Mouse (Mus musculus): ENCODE results near the gene Tbc1d10c. TPM values are rescaled to one million over a fixed set of nuclear protein-coding genes. Genes with fewer than 3 reads are reported as not detected.
A peak's percentile ranks its signal among the peaks of the same experiment; 100 is the strongest.

The Tbc1d10c gene
- 1 to 10 TPM; 1.0 to 1.1 TPM for total RNA-seq (2021)
- long read RNA-seq, experiment 1 = 0 reads
- long read RNA-seq, experiment 2, partial matches to known transcripts = 0 of 1 reads
- long read RNA-seq, experiment 2, other reads (novel, unspliced or antisense) = 1 of 1 reads

DNA sequence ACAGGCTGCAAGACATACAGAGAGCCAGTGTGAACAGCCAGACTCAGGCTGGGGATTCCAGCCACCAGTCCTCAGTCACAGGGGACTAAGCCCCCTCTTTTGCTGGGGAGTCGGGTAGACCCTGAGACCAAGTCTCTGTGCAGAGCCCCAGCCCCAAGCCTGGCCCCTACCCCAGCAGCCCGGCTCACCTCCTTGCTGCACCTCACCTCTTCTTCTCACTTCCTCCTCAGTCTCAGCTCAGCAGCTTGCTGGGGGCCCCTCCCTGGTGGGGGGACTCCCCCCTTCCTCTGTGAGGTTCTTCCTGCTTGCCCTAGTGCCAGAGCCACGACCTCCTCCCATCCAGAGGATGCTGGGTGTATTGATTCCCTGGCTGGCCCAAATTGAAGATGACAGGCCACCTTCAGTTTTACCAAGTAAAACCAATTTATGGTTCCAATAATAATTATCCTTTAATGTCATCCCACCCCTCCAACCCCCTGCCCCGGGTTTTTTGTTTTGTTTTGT lies at the start of gene Tbc1d10c:
Gene Tbc1d10c (minus strand): TSS at position 454 of the 504 bp plus-strand sequence.
- no peak for DNase-seq (ENCODE audit: low spot score in 2 of 2)

DNA sequence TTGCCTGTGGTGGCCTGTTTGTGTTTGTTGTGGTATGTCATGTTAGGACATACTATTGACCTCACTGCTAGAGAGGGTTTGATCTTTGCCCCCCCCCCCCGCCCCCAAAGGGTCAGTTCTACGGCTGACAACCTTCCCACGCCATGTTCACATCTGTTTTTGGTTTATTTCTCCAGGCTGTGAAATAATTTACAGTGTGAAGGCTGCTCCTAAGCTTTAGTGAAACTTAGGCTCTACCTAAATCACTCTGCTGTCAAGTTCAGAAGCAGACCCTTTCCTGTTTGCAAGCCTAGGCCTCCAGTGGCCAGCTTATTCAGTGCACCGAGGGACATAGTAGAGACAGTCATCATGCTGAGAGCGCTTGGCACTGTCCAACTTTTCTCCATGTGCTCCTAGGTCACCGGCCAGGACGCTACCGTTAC lies 49.2 kb upstream of the Tbc1d10c start:
- DNase-seq (ENCODE audit: low spot score in 2 of 2) = no peak

DNA sequence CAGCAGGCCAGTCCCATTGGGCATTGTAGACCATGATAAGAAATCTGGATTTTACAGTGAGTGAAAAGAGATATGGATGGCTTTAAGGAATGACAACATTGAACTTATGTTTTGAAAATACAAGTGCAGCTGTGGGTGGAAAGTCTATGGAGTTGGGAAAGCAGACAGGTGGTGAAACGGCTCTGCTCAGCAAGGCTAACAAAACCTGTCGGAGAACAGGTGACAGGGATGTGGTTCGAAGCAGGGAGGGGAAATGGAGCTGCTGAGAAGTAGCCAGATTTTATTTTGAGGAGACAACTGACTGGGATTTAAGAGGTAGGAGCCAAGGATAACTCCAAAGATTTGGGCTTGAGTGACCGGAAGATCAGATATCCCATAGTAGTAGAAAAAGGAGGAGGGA lies 43.5 kb upstream of the Tbc1d10c start:
- no peak for DNase-seq (ENCODE audit: low spot score in 2 of 2)

DNA sequence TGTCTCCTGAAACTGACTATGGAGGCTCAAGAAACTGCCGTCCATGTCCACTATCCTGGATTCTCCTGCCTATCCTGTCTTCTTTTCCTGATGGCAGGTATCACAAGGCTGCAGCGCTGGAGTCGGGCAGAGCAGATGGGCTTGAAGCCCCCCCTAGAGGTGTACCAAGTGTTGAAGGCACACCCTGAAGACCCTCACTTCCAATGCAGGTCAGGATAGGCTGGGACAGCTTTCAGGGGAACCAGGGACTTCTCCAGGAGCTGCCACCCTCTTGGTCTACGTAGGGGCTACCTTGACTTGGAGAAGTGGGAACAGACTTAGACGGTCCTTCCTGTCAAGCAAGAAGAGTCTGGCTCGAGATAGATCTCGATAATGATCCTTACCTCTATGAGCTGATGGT lies 41.6 kb upstream of the Tbc1d10c start:
- DNase-seq (ENCODE audit: low spot score in 2 of 2) = no peak

DNA sequence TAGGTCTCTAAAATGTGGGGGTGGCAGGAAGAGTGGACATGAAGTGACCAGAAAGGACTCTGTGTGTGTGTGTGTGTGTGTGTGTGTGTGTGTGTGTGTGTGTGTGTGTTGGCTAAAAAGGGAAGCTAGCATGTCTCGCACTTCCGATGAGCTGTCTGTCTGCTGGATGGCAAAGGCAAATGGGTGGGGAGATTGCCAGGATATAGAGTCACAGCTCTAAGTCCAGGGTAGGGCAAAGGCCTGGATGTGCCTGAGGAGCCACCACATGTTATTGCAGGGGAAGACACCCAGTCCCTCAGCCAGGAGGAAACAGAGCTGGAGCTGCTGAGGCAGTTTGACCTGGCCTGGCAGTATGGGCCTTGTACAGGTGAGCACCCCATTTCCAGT lies 41.1 kb upstream of the Tbc1d10c start:
- no peak for DNase-seq (ENCODE audit: low spot score in 2 of 2)

DNA sequence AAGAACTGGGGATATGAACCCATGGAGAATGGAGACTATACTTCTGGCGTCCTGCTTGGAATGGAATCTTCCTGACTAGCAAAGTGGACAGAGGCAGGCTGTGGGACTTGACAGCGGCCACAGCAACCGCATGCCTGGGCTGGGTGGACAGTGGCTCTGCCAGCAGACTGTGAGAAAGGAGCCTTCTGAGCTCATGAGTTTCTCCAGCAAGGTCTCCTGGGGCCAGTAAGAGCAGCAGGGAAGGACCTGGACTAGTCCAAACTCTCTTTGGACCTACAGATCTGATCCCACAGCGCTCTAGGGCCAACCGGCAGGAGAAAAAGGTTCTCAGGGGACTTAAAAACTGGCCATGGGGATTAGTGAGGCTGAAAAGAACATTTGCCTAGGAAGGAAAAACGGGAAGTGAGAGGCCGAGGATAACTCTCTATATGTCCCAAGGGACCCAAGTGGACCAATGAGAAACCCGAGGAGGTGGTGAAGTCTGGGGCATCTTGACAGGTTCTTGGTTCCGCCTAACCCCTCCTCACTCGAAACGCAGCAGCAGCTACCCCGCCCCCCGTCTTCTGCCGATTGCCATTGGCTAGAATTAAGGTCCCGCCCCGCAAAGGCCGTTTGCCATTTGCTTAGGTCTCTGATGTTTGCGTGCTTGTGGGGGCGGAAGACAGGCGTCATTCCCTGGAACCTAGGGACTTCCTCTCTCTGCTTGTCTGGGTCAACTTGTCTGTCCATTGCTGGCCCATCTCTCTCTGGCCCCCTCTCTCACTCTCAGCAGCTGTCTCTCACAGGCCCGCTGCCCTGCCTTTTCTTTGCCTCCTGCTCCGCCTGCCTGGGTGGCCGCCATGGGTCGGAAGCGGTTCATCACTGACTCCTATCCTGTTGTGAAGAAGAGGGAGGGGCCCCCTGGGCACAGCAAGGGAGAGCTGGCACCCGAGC lies 40.4 kb upstream of the Tbc1d10c start, which contains the start of gene Pold4:
Gene Pold4 (plus strand): TSS at position 647 of the 933 bp plus-strand sequence.
- DNase-seq (ENCODE audit: low spot score in 2 of 2) = peak; percentile 98

DNA sequence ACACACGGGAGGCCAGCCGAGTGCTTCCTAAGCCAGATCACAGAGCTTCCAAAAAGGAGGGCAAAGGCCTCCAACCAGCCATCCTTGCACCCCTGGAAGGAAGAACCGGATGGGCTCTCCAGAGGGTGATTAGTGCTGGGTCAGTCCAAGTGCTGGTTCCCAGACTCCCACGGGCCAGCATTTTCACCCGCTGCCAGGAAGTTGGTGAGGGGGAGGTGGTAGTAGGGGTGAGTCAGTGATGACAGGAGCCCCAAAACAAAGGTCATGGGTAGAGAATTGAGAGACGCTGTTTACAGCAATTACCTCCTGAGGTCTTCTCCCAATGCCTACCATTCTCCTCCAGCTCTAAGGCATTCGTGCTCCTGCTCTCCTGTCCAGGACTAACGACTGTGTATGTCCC lies 39.3 kb upstream of the Tbc1d10c start:
- DNase-seq (ENCODE audit: low spot score in 2 of 2) = no peak

DNA sequence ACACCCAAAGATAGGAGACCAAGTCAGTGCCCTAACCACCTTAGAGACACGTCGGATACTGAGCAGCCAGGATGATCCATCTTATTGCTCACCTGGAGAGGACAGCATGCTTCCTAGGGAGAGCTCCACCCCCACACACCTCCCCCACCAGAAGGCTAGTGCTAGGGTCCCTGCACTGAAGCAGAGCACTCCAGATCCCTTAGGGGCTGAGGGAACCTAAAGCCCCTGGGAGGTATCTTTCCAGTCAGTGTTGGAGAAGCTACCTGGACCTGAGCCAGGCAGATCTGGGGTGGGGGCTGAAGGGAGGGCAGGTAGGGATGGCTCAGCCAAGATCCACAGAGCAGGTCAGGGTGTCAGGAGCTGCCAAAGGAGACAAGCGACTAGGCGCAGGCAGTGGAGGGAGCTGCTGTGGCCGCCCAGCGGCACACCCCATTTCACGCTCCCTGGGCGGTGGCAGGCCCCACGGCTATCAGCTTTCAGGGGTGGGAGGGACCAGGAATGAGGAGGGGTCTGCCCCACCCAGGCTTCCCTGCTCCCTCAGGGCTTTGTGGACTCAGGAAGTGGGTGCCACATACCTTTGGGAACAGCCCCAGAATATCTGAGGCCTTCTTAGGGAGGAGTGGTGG lies 38.5 kb upstream of the Tbc1d10c start:
- no peak for DNase-seq (ENCODE audit: low spot score in 2 of 2)

DNA sequence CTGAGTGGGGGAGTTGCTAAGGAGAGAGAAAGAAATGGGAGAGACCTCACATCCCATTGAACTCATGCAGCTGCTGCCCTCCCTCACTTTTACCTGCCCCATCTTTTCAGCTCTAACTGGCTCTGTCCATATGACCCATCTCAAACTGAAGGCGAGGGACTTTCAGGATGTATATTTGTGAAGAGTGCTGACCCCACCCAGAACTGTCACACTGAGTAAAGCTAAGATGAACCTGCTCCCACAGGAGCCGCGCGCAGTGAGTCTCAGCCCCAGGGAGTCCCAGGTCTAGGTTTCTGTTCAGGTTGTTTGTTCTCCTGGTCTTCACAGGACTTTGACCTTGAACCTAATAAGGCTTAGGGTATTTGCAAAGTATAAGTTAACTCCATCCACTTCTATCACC lies 37.8 kb upstream of the Tbc1d10c start:
- DNase-seq (ENCODE audit: low spot score in 2 of 2) = no peak

DNA sequence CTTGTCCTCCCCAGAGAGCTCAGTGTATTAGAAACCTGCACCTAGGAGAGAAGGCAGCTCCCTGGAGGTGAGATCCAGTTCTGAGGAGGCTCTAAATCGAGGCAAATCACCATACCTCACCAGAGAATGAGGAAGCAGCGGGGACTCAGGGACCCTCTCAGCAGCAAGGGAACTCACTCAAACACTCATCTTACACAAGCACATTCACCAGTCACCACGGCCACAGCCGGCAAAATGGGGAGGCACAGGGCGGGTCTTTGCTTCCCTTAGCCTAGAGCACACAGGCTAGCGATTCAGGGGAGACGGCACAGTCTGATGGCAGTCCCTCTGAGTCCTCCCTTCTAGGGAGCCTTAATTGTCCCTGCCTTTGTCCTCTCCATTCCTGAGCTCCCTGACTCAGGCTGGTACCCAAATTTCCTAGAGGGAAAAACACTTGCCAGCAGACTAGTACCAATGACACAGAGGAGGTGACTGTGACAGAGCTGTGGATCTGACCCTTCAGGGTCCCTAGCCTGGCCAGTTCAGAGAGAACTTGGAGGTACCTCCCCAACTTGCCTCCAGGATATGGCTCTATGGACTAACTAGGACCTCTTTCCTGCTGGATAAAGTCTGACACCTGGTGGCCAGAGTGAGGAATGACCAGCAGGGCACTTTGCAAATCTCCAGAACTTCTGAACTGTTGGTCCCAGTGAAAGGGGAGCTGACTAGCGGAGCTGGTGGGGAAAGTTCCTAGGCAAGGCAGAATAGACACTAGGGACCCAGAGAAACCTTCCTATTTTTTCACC lies 37.0 kb upstream of the Tbc1d10c start:
- peak; percentile 75 for DNase-seq (ENCODE audit: low spot score in 2 of 2)

DNA sequence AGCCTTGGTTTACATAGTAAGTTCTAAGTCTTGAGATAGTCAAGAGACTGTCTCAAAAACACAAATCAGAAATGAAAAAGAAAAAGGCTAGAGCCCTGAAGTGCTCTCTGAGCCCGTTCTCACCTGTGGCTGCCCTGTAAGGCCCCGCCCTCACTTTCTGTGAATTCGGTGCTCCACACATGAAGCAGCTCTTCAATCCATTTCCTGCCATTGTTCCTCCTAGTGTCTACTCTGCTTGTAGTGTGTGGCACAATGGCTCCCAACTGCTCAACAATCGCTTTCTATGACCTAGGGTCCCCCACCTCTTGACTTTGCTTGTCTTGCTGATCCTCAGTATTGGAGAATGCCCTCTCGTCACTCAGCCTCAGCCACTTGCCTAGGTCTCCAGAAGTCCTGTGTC lies 36.4 kb upstream of the Tbc1d10c start:
- DNase-seq (ENCODE audit: low spot score in 2 of 2) = no peak

DNA sequence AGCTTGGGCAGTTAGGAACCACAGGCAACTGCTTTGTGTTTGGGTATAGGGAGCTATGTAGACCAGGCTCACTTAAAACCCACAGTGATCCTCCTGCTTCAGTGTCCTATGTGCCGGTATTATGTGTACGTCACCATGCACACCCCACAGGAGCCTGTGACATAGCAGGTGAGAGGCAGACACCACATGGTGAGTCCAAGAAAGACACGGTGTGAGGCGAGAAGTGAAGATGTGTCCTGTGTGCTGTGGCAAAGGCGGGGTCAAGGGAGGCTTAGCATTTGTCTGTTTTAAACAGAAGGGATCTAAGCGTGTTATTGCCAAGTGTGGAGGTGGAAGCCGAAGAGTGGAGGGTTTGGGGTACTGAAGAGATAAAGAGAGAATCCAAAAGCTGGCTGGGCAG lies 35.7 kb upstream of the Tbc1d10c start:
- DNase-seq (ENCODE audit: low spot score in 2 of 2) = no peak

DNA sequence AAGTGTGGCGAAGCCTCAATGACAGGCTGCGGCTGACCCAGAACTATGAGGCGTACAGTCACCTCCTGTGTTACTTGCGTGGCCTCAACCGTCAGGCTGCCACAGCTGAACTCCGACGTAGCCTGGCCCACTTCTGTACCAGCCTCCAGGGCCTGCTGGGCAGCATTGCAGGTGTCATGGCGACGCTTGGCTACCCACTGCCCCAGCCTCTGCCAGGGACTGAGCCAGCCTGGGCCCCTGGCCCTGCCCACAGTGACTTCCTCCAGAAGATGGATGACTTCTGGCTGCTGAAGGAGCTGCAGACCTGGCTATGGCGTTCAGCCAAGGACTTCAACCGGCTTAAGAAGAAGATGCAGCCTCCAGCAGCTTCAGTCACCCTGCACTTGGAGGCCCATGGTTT lies 31.1 kb upstream of the Tbc1d10c start:
- DNase-seq (ENCODE audit: low spot score in 2 of 2) = no peak

DNA sequence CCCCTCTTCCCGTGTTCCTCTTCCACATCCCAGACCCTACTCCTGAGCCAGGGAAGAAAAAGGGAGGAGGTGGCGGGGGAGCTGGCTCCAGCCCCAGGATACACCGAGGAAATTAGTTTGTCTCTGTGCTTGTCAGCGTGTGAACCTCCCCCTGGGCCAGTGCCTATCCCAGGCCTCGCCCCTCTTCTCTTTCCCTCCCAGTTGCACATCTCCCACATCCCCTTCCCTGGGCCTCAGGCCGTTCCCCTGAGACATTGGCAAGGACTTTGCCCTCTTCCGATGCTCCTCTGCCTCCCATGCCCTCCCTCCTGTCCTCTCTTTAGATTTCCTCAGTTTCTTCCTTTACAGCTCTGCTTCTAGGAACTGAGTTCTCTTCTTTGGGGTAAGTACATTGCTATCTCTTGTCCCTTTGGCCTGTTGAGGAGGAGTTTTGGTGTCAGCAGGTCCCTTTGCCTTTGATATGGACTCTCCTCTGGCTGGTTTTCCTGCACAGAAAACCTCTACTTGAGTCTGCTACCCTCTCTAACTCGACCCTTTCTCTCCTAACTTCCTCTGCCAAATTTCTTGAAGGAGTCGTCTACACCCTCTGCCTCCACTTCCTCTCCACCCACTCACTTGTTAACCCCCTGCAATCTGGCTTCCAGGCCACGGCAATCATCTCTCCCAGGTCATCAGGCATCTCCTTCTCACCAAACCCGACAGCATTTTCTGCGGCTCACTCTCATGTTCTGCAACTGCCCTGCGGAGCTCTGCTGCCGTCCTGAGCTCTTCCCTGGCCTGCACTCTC lies 30.1 kb upstream of the Tbc1d10c start:
- DNase-seq (ENCODE audit: low spot score in 2 of 2) = no peak

DNA sequence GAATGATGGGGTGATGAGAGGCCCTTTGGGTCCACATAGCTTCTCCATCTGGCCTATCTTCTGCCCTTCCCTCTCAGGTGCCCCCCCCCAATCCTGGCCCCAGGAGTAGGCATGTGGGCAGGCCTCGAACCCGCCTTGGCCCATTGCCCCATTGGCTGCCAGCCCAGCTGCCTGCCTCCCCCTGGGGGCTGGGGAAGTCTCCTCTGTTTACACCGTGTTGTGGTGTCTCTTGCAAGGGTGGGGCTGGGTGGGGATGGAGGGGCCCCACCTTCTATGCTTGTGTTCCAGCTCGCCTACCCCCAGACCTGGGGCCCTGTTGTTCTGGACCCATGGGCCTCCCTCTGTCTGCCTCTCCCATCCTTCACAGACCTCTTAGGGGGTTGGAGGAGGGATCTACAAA lies 29.3 kb upstream of the Tbc1d10c start:
- no peak for DNase-seq (ENCODE audit: low spot score in 2 of 2)

DNA sequence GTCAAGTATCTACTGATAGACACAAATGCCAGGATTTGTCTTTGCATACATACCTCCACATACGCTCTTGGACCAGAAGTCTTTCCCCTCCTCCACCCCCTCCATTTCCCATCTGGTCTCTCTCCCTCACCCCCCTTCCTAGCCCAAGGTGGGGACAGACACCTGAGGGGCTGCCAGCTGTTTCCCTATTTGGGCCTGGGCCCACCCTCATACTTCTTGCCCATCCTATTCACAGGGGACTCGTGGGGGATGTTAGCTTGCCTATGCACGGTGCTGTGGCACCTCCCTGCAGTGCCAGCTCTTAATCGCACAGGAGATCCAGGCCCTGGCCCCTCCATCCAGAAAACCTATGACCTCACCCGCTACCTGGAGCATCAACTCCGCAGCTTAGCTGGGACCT lies 28.9 kb upstream of the Tbc1d10c start:
- DNase-seq (ENCODE audit: low spot score in 2 of 2) = no peak

DNA sequence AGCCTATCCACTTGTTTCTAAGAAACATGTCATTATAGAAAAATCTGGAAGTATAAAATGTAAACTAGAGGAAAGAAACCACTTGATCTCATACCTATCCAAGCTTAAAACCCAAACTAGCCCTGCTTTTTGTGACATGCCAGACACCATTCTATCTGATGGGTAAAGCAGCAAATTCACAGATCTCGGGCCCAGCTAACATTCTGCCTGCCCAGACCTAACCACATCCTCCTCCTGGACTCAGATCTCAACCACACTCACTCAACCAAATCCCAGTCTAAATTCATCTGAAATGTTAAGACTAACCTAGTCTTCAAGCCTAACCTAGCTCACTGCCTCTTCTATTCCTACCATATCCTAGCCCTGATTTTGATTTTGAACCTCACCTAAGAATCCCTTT lies 27.7 kb upstream of the Tbc1d10c start:
- DNase-seq (ENCODE audit: low spot score in 2 of 2) = no peak

DNA sequence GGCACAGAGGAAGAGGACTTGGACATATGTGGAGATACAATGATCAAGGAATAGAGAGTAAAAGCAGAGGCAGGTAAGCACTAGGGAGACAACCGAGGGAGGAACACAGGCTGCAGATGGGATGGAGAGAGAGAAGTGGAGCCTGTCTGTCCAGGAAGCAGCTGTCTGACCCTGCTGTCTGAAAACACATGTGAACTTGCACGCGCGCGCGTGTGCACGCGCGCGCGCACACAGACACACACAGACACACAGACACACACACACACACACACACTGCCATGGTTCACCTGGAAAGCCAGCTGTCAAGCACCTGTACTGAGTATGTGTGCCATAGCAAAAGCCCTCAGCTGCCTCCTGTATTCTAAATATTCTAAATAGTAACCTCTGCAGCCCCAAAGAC lies 27.2 kb upstream of the Tbc1d10c start:
- DNase-seq (ENCODE audit: low spot score in 2 of 2) = no peak

DNA sequence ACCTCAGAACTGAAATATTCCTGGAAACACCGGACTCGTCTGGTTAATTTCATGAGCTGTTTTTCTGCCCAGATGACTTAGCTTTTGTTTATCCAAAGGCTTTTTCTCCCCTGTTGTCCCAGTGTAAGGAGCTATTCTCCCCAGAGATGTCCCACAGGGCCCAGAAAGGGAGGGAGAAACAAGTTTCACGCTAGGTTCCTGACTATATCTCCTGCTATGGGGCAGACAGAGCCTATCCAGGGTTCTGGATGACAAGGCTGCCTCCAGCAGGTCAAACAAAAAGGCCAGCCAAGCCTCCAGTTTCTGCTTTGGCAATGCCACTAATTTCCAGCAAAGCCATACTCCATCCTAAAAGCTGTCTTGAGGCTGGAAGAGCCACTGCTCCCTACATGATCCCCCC lies 26.8 kb upstream of the Tbc1d10c start:
- no peak for DNase-seq (ENCODE audit: low spot score in 2 of 2)

DNA sequence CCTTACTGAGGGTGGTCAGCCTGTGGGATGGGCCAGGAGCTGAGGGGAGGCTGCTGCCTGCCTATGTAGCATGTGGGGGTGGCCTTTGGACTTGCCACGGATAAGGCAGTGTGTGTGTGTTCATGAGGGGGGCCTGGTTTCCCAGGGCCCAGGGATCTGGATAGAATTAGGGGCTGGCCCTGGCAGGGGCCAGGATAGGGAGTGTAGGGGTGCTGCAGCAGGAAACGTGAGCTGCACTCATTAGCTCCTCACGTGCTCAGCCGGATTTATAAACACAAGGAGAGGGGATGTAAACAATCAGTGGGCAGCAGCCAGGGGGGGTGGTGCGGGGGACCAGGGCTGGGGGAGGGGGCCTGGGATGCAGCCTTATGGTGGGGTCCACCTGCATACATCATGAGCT lies 26.1 kb upstream of the Tbc1d10c start:
- DNase-seq (ENCODE audit: low spot score in 2 of 2) = no peak
